Mouse (Mus musculus) liver, postnatal 0 days (tissue): Measurements from ENCODE around the gene S1pr2.

ENCODE experiments used
- CTCF ChIP-seq: sonication (generic); IDR thresholded peaks from 2 replicates; pipeline ENCODE4 v1.5.1; 2016; ENCODE audit warnings: antibody characterized with exemption, low read depth
- EP300 ChIP-seq: IDR thresholded peaks from 2 replicates; pipeline ENCODE4 v1.6.1; 2016; ENCODE audit warnings: antibody characterized with exemption, low read depth, mild to moderate bottlenecking

GRCm38 (mm10) chr9:21001651-21002200 is 25.1 kb upstream of the S1pr2 start:
- no peak for TF ChIP-seq CTCF
- TF ChIP-seq EP300: no peak
